Mouse (Mus musculus): Measurements from ENCODE around the gene Tet3. TPM values are rescaled to one million over a fixed set of nuclear protein-coding genes. Genes with fewer than 3 reads are reported as not detected.
A peak's percentile ranks its signal among the peaks of the same experiment; 100 is the strongest.

The Tet3 gene
- total RNA-seq, 2 experiments from 2014 or later, result 97.1 to 102 TPM

DNA sequence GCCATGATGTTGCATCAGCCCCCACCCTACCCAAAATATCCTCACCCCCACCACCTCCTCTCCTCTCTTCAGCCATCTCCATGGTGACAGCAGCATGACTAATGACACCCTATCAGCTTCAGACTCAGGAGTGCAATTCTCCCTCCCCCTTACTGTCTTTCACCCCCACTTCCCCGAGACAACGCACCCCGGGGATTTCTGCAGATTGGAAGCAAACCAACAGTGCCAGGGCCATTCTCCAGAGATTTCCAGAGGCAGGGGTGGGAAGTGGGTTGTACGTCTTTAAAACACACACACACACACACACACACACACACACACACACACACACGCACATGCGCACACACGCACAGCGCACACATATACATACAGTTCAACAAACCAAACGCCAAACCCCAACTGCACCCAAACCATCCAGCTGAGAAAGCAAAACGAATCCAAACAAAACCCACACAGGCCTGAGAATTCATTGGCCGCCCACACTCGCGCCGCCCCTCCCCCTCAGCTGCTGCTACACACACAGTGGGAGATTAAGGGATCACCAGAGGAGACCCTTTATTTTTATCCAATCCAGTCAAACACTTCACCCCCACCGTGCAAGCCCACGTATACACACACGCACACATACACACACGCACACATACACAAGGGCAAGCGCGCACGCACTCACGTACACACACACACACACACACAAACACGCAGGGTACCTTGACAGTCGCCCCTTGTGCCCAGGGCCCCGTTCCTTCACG is 18.2 kb downstream of the Tet3 start:
- peak; percentile 80 to 82 for DNase-seq (ENCODE audit: low spot score in 2 of 2)

DNA sequence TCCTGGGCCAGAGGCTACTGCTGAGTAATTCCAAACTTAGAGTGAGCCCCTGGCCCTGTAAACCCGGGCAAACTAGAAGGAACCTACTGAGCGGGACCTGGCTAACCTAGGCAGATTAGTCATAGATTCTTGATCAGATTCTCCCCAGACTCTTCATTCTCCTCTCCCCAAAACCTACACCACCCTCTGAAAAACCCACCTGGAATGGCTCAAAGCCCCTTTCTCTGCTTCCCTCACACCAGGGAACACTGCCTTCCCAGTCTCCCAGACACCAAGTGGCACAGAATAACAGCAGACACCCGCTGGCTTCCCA is 18.7 kb downstream of the Tet3 start:
- no peak for DNase-seq (ENCODE audit: low spot score in 2 of 2)

DNA sequence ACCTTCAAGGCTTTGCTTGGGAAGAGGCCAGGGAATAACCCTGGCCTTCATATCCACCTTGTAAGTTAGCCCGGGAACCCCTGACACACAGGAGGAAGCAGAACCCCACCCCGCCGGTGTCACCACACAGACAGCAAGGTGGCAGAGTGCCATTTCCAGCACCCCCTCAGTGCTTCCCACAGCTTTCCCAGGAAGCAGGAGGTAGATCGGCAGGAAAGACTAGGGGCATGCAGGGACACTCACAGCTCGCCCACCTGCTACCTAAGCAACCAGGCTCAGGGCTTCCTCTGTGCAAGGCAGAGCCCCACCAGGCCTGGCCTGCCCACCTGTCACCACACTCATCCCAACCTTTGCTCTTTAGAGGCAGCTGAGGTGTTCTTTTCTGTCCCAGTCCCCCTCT is 19.1 kb downstream of the Tet3 start:
- DNase-seq (ENCODE audit: low spot score in 2 of 2), result peak; percentile 43 to 55

DNA sequence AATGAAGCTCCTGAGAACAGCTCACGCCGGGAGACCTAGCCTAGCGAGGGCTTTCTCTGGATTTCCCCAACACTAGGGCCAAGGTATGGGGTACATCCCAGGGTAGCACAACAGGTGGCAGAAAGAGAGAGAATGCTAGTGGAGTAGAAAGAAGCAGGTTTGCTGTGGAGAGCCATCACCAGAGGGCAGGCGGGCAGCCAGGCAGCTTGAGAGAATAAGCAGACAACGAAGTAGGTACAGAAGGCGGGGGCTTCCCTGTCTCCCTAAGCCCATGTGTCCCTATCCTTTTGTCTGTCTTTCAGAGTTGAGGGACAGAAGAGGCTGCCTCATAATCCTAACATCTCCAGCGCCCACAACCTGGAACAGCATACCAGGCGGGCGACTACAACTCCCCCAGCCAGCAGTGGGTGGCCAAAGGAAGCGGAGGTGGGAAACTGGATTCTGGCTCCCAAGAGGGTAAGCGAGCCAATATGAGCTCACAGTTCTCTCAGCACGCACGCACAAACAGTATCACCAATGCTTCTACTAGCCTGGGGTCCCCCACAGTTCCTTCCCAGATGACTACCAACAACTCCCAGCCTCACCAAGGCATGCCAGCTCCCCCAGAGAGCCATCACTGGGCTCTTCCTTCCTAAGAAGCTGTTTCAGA is 19.6 kb downstream of the Tet3 start:
- peak; percentile 38 to 53 for DNase-seq (ENCODE audit: low spot score in 2 of 2)

DNA sequence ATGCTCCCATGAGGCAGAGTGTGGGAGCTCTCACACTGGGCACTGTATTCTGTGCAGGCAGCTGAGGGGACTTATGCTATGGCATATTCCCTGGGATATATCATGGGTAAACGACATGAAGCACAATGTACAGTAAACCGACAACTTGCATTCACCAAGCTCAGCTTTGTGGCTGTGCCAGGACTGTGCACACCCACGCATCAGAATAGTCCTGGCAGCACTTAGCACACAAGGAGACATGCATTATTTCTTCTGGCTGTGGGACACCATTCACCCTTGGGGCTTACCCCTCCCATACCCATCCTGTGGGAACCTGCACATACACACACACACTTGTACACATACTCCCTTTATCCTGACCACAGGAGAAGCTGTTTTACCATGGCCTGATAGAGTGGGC is 20.3 kb downstream of the Tet3 start:
- DNase-seq (ENCODE audit: low spot score in 2 of 2), result no peak

DNA sequence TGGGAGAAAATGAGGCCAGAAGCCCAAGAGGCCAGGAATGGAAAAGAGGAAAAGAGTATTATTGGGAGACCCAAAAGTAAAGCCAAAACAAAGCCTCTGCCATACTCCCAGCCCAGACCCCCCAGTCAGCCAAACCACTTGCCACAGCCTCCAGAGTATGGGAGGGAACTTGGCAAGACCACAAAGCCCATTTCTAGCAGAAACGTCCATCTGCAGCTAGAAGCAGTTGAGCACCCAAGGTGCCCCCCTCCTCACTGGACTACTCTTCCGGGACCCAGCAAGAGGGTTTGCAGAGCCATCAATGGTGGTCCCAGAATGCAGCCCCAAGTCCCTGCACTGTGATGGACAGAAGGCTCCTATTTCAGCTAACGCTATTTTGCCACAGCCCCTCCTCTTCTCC is 21.1 kb downstream of the Tet3 start:
- no peak for DNase-seq (ENCODE audit: low spot score in 2 of 2)

DNA sequence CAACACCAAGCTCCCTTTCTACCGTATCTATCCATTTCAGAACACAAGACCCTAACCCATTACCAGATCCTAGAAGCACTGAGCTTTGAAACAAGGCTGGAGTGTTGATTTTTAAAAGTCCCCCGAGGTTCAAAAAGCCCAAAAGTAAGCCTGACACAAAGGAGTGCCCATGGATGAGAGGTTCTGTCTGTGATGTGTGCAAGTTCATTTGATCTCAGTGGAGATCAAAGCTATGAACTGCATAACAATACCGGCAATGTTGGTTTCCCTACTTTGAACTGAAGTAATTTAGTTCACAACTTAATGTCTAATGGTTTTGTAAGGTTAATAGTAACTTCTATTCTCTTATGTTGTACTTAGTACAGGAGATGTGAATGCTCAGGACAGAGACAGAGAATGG is 21.7 kb downstream of the Tet3 start:
- DNase-seq (ENCODE audit: low spot score in 2 of 2), result no peak

DNA sequence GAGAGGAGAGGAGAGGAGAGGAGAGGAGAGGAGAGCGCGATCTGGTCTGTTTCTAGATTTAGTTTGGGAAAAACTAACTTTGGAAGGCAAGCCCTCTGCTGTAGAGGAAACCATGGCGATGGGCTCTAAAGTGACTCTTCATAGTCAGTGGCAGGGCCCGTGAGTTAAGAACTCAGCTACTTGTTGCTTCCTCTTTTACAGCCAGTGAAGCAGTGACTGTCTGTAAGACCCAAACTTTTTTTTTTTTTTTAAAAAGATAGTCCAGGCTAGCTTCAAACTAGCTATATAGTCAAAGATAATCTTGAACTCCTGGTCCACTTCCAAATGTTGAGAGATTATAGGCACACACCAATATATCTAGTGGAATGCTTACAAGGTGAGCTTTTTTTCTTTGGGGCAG is 22.3 kb downstream of the Tet3 start:
- DNase-seq (ENCODE audit: low spot score in 2 of 2), result no peak

DNA sequence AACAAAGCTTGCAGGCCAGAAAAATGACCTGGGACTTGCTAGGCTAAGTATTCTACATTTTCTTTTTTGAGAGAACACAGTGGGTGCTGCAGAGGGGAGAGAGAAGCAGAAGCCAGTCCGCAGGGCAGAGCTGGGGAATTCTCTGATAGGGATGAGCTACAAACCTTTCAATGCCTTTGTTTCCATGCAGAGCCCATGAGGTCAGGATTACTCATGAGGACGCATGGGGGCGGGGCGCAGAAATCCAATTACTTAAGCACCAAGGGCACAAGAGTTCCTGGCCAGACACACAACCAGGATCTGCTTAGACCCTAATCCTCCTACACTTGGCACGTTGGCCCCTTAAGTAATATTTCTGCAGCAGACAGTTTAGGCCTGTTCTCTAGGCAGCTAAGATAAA is 23.7 kb downstream of the Tet3 start:
- DNase-seq (ENCODE audit: low spot score in 2 of 2), result no peak

DNA sequence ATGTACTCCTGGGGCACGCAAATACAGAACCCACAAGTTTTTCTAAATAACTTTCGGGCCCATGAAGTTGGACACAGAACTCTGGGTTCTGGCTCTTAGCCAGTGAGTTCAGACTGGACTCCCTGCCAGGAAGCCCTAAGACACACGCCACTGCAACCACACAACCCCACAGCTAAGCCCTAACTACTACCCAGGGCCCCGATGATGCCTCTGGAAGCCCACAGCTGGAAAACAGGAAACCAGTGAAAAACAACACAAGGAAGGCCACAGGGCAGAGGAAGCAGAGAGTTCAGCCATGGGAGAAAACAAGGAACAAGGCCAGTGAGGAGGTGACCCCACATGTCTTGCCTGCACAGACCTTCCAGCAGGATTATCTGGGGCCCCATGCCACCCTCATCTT is 25.3 kb downstream of the Tet3 start:
- no peak for DNase-seq (ENCODE audit: low spot score in 2 of 2)

DNA sequence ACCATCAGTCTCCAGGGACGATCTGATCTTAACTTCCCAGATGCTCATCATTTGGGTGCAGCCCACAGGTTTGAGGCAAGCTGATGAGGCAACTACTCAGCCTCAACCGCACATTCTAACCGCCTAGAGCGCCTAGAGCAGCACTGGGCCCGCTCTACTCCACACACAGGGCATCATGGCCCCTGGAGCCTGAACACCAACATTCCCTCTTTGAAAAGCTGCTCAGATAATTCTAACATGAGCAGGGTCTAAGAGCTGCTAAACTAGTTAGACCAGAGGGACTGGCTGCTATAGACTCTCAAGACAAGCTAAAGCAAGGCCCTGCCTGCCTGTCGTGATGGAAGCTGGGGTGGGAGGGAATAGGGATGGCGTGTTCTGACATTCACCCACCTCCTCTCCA is 25.9 kb downstream of the Tet3 start:
- DNase-seq (ENCODE audit: low spot score in 2 of 2), result no peak

DNA sequence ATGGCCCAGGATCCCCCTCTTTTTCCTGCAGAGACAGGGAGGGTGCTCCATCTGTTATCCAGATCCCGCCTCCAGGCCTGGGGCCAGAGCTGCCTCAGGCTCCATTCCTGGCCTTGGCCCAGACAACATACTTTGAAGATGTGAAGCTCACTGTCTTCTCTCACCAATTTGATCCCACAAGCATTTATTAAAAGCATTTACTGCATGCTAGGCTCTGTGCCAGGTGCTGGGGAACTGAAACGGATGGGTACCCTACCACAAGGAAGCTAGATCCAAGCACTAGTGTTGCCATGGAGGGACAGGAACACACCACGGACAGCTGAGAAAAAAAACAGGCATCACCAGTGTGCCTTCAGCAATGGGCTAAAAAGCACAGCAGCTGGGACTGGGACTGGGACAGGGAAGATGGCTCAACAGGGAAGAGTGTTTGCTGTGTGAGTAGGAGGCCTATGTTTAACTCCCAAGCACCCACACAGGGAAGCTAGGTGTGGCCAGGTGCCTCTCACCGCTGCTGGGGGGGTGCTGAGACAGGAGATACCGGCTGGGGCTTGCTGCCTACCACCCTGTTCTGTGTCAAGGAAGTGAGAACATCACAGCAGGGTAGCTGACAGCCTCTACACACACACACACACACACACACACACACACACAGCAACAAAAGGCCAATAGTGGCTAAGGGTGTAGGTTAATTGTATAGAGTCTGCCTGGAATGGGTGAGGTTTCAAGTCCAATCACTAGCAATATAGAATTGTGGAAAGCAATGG is 30.7 kb downstream of the Tet3 start:
- peak; percentile 57 to 73 for DNase-seq (ENCODE audit: low spot score in 2 of 2)

DNA sequence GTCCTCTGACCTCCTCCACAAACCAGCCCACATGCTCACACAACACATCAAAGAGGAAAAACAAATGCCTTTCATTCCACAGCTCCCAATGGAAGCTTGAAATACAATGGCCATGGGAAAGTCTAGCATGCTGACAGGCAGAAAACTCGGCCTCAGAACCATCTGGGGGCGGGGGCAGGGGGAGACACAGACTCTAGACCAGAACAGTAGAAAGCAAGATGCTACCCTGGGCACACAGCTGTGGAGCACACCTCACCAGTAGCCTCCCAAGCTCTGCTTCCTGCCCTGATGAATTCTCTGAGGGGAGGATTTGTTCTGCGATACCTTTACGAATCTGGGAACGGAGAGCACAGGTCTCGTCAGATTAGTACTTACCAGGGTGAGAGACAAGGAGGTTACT is 31.4 kb downstream of the Tet3 start:
- DNase-seq (ENCODE audit: low spot score in 2 of 2), result no peak

DNA sequence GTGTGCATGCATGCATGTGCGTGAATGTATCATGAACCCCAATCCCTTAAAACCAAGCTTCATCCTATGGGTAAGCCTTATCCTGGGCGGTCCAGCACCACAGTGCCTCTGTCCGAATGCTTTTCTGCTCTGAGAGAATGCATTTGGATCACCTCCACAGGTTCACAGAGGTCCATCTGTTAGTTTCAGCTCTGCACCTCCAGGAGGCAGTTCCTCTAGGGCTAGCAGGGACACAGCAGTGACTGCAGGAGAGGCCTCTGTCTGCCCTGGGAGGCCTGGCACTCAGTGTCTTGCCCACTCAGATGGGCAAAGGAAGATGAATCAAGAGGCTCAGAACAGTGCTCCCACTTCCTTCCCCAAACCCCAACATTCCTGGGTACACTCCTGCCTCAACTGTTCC is 32.3 kb downstream of the Tet3 start:
- no peak for DNase-seq (ENCODE audit: low spot score in 2 of 2)

DNA sequence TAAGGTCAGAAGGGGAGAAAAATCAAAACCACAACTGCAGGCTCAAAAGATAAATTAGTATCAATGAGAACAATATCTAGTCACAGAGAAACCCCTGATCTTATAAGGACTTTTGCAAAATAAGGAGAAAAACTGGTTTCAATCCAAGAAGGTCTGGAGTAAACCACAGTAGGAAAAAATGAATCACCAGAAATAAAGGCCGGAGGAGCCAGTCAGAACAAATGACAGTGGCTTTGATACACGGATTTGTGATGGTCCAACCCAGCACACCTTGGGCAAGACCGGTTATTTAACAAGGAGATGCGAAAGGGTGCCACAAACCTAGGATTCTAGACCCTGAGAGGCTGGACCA is 34.9 kb downstream of the Tet3 start:
- DNase-seq (ENCODE audit: low spot score in 2 of 2), result no peak

DNA sequence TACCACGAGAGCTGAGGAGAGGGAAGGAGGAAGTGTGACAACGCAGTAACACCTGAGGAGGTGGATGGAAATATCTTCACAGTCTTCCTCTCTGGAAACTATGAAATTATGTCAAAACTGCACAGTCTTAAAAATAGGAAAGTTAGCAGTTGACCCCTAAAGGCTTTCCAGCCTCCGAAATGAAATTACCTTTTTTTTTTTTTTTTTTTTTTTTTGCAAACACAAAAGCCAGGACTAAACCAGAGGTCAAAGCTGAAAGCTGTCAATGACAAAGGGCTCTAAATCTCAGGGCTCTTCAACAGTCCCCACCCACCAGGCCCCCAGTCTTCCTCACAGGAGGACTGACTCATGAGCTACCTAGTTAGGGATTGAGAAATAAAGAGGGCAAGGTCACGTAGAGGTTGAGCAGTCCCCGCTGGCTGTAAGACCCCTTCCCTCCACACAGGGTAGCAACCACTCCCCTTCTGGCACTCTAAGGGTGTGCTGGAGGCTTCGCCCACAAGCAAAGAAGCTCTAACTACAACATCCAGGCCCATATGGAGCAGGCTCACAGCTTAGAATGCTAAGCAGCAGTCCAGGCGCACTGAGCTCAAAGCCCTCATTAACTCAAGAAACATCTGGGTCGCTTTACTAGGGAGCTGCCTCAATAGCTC is 35.4 kb downstream of the Tet3 start:
- no peak for DNase-seq (ENCODE audit: low spot score in 2 of 2)

DNA sequence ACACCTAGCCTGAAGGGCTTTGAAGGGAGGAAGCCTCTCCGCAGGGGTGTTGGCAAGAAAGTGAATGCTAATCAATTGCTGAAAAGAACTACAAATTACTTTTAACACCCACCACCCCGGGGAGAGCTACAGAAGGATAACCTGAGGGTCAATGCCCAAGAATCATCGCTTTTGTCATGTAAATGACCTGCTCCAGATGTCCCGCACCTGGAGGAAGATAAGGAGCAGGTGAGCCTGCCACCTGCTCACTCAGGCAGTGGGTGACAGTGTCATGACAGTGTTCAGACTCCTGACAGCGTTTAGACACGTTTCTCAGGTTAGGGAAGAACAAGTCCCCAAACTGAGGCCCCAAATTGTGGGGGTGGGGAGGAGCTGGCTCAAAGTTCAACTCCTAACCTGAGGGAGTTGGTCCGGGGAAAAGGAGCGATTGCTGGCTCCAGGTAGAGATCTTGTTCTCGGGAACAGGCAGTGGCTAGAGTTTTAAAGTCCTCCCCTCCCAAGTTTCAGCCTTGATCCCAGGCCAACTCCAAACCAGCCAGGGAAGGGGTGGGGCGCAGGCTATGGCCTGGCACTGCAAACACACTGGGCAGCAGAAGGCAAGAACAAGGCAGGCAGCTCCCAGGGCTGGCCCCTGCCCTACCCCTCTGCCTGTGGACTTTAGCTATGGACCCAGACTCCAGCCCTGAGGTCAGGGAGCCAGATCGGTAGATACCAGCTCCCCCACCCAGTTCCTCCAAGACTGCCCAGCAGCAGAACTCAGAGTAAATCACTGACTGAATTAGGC is 36.8 kb downstream of the Tet3 start:
- DNase-seq (ENCODE audit: low spot score in 2 of 2), result no peak

DNA sequence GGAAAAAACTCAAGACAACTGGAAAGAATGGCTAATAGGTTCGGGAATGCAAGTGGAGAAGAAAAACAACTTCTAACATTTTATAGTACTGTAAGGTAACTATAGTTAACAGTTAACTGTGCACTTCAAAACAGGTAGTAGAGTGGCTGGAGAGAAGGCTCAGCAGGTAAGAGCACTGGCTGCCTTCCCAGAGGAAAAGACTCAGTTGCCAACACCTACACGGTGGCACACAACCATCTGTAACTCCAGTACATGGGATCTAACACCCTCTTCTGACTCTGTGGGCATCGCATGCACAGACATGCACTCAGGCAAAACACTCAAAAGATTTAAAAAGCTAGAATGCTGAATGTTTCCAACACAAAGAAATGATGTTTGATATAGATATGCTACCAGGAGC is 39.4 kb downstream of the Tet3 start:
- DNase-seq (ENCODE audit: low spot score in 2 of 2), result no peak

DNA sequence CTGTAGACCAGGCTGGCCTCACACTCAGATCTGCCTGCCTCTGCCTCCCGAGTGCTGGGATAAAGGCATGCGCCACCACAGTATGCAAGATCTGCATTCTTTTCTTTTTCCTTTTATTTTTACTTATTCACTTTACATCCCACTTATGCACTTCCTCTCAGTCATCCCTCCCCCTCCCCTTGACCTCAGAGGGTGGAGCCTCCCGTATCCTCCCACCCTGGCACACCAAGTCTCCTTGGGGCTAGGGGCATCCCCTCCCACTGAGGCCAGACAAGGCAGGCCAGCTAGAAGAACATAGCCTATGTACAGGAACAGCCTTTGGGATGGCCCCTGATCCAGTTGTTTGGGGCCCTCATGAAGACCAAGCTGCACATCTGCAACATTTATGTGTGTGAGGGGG is 41.4 kb downstream of the Tet3 start:
- no peak for DNase-seq (ENCODE audit: low spot score in 2 of 2)

DNA sequence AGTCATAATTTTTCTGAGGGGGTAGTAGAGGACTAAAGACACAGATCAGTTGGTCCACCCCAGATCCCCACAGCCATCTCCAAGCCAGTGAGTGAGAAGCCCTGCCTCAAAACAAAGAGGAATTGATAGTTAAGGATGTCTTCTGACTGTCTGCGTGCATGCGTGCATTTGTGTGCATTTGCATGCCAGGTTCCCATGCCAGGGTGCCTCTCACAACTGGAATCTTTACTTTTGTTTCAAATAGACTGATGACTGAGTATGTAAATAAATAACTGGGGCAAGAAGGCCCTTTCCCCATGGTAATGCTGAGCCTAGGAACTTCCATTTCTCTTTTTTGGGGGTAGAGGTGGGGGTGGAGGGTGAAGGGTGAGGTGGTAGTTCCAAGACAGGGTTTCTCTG is 41.8 kb downstream of the Tet3 start:
- DNase-seq (ENCODE audit: low spot score in 2 of 2), result no peak
